Mouse (Mus musculus): Measurements from ENCODE around the gene Zfp775. TPM values are rescaled to one million over a fixed set of nuclear protein-coding genes. Genes with fewer than 3 reads are reported as not detected.

Zfp775 gene
- polyA plus RNA-seq, 1 experiment = 1.8 TPM

DNA sequence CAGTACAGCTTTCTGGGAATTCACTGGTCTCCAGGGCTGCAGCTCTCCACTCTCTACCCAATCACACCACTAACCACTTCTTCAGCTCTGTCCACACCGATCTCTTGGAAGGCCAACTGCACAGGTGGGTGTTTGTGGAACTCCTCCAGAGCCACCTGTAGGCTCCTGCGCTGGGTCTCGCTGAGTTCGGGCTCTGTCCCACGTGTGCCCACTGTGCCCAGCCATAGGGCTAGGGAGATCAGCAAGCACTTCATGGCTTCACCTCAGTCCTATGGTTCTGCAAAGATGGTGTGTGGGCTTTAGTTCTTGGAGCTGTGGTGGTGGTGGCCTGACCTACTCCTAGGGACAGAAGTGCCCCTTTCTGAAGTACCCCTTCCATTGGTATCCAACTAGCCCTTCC is 29.8 kb upstream of the Zfp775 start:
- Histone ChIP-seq H3K36me3 (ENCODE audit: control insufficient read depth, insufficient read depth) (no peaks in the 10 kb centered on the region), H3K27me3 (ENCODE audit: control insufficient read depth, insufficient read depth, insufficient read length) (peaks cover 3% of the 10 kb centered on the region), H3K79me2 (ENCODE audit: control insufficient read depth, insufficient read depth) (no peaks in the 10 kb centered on the region), H3K79me3 (ENCODE audit: low read depth) (no peaks in the 10 kb centered on the region), H3K4me3 (ENCODE audit: insufficient read depth, poor library complexity, severe bottlenecking) (no peak overlapping the region), H3ac (ENCODE audit: control insufficient read depth, insufficient read length, low read depth) (no peak overlapping the region)
- TF ChIP-seq MAX (IDR thresholded peaks at IDR 0.05) (no peak), MYOD1 (IDR thresholded peaks at IDR 0.05; ENCODE audit: control insufficient read depth, insufficient read length, low read depth) (no peak), CEBPB (IDR thresholded peaks at IDR 0.05; ENCODE audit: low read depth) (no peak), USF1 (IDR thresholded peaks at IDR 0.05; ENCODE audit: low read depth) (no peak), MYOG (IDR thresholded peaks at IDR 0.05; ENCODE audit: control insufficient read depth, extremely low read depth, insufficient read length) (no peak), FOSL1 (IDR thresholded peaks at IDR 0.05; ENCODE audit: insufficient read depth, low read length, poor library complexity, severe bottlenecking) (no peak), CTCF (IDR thresholded peaks at IDR 0.05; ENCODE audit: control insufficient read depth, insufficient read depth, insufficient read length) (no peak)

DNA sequence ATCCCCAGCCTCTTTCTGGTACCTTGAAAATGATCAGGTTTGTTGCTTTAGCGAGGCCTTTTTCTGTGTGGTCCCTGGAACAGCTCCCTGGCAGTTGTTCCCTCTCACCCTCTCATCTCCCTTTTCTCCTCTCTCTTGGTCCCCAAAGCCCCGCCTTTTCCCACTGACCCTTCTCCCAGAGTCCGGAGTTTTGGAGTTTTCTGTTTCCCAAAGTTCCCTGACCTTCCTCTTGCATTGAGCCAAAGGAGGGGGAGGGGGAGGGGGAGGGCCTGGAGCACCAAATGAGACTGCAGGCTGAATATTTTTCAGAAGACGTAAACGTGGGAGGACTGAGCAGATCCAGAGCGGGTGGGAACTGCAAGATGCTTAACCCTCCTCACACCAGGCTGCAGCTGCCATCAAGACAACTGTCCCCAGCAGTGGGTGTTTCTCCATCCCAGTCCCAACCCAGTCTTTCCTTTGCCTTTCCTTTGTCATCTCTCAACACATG is 29.2 kb upstream of the Zfp775 start, which contains the start of gene Rarres2:
Gene Rarres2 (minus strand): TSS at position 218 of the 490 bp plus-strand sequence.
- TF ChIP-seq CEBPB (IDR thresholded peaks at IDR 0.05; ENCODE audit: low read depth) (no peak), FOSL1 (IDR thresholded peaks at IDR 0.05; ENCODE audit: insufficient read depth, low read length, poor library complexity, severe bottlenecking) (no peak), MYOD1 (IDR thresholded peaks at IDR 0.05; ENCODE audit: control insufficient read depth, insufficient read length, low read depth) (no peak), MAX (IDR thresholded peaks at IDR 0.05) (no peak), CTCF (IDR thresholded peaks at IDR 0.05; ENCODE audit: control insufficient read depth, insufficient read depth, insufficient read length) (no peak)
- Histone ChIP-seq H3K79me2 (ENCODE audit: control insufficient read depth, insufficient read depth) (no peaks in the 10 kb centered on the region), H3K79me3 (ENCODE audit: low read depth) (no peaks in the 10 kb centered on the region), H3K27me3 (ENCODE audit: control insufficient read depth, insufficient read depth, insufficient read length) (peaks cover 3% of the 10 kb centered on the region), H3ac (ENCODE audit: control insufficient read depth, insufficient read length, low read depth) (no peak within 1 kb of the TSS), H3K36me3 (ENCODE audit: control insufficient read depth, insufficient read depth) (no peaks in the 10 kb centered on the region), H3K4me3 (ENCODE audit: insufficient read depth, poor library complexity, severe bottlenecking) (no peak within 1 kb of the TSS)

DNA sequence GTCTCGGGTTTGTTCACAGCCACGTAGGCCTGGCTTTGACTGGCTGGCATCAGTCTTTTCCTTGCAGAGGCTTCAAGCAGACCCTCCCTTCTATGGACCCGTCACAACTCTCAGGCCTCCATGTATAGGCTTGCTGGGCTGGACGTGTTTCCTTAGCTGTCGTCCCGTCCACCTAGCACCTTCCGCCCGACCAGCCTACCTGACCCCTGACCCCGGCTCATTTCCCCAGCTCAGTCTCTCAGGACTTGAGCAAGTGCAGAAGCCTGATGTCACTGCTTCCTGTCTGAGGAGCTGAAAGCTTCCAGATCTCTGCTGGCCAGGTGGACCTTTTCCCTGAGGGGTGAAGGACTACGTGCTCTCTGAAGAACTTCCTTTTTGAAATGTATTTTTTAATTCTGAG is 28.6 kb upstream of the Zfp775 start:
- TF ChIP-seq MYOD1 (IDR thresholded peaks at IDR 0.05; ENCODE audit: control insufficient read depth, insufficient read length, low read depth) (no peak), USF1 (IDR thresholded peaks at IDR 0.05; ENCODE audit: low read depth) (no peak), FOSL1 (IDR thresholded peaks at IDR 0.05; ENCODE audit: insufficient read depth, low read length, poor library complexity, severe bottlenecking) (no peak), MYOG (IDR thresholded peaks at IDR 0.05; ENCODE audit: control insufficient read depth, extremely low read depth, insufficient read length) (no peak), MAX (IDR thresholded peaks at IDR 0.05) (no peak)
- H3K79me3 ChIP-seq (ENCODE audit: low read depth) = no peaks in the 10 kb centered on the region
- H3K4me3 ChIP-seq (ENCODE audit: insufficient read depth, poor library complexity, severe bottlenecking) = no peak overlapping the region
- peaks cover 3% of the 10 kb centered on the region for H3K27me3 ChIP-seq (ENCODE audit: control insufficient read depth, insufficient read depth, insufficient read length)
- no peaks in the 10 kb centered on the region for H3K36me3 ChIP-seq (ENCODE audit: control insufficient read depth, insufficient read depth)
- H3ac ChIP-seq (ENCODE audit: control insufficient read depth, insufficient read length, low read depth) = no peak overlapping the region
- H3K79me2 ChIP-seq (ENCODE audit: control insufficient read depth, insufficient read depth) = no peaks in the 10 kb centered on the region

DNA sequence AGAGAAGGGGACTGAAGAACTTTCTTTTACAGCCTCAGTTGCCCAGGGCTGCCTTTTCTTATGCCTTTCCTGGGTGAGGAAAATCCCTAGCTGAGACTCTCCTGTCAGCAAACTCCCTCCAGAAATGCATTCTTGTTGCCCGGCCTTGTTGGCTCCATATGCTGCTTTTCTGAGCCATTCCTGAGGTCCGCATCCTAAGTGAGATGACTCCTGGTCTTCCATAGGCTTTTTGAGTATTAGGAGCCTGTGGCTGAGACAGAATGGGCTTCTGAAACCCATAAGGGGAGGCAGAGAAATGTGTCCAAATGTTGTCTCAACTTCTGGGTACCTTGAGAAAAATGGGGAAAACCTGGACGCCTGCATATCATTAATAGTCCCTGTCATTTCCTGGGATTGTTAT is 27.9 kb upstream of the Zfp775 start:
- Histone ChIP-seq H3K79me2 (ENCODE audit: control insufficient read depth, insufficient read depth) (no peaks in the 10 kb centered on the region), H3K36me3 (ENCODE audit: control insufficient read depth, insufficient read depth) (no peaks in the 10 kb centered on the region), H3ac (ENCODE audit: control insufficient read depth, insufficient read length, low read depth) (no peak overlapping the region), H3K79me3 (ENCODE audit: low read depth) (no peaks in the 10 kb centered on the region), H3K27me3 (ENCODE audit: control insufficient read depth, insufficient read depth, insufficient read length) (peaks cover 3% of the 10 kb centered on the region), H3K4me3 (ENCODE audit: insufficient read depth, poor library complexity, severe bottlenecking) (no peak overlapping the region)
- no peak for TF ChIP-seq MAX (IDR thresholded peaks at IDR 0.05)
- TF ChIP-seq CEBPB (IDR thresholded peaks at IDR 0.05; ENCODE audit: low read depth) = no peak
- no peak for TF ChIP-seq FOSL1 (IDR thresholded peaks at IDR 0.05; ENCODE audit: insufficient read depth, low read length, poor library complexity, severe bottlenecking)
- no peak for TF ChIP-seq MYOD1 (IDR thresholded peaks at IDR 0.05; ENCODE audit: control insufficient read depth, insufficient read length, low read depth)
- TF ChIP-seq MYOG (IDR thresholded peaks at IDR 0.05; ENCODE audit: control insufficient read depth, extremely low read depth, insufficient read length) = no peak
- no peak for TF ChIP-seq USF1 (IDR thresholded peaks at IDR 0.05; ENCODE audit: low read depth)
- no peak for TF ChIP-seq CTCF (IDR thresholded peaks at IDR 0.05; ENCODE audit: control insufficient read depth, insufficient read depth, insufficient read length)

DNA sequence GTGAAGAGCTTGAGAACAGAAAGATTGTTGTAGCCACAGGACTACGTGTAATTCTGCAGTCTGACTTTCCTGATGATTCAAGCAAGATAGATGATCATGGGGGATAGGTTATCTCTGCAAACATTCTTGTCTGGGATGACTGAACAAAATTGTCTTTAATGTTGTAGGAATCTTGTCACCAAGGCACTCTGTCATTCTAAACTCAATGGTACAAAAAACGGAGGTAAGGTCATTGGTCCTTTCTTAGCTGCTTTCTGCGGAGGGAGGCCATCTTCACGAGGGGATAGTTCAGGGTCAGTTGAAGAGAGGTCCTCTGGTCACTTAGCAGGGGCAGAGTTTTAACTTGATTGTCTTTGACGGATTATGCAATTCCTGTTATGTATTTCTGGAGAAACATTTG is 23.1 kb upstream of the Zfp775 start:
- Histone ChIP-seq H3ac (ENCODE audit: control insufficient read depth, insufficient read length, low read depth) (no peak overlapping the region), H3K4me3 (ENCODE audit: insufficient read depth, poor library complexity, severe bottlenecking) (no peak overlapping the region), H3K36me3 (ENCODE audit: control insufficient read depth, insufficient read depth) (no peaks in the 10 kb centered on the region), H3K79me3 (ENCODE audit: low read depth) (no peaks in the 10 kb centered on the region), H3K79me2 (ENCODE audit: control insufficient read depth, insufficient read depth) (no peaks in the 10 kb centered on the region), H3K27me3 (ENCODE audit: control insufficient read depth, insufficient read depth, insufficient read length) (no peaks in the 10 kb centered on the region)
- TF ChIP-seq FOSL1 (IDR thresholded peaks at IDR 0.05; ENCODE audit: insufficient read depth, low read length, poor library complexity, severe bottlenecking) = no peak
- no peak for TF ChIP-seq MAX (IDR thresholded peaks at IDR 0.05)
- TF ChIP-seq CTCF (IDR thresholded peaks at IDR 0.05; ENCODE audit: control insufficient read depth, insufficient read depth, insufficient read length) = no peak
- TF ChIP-seq MYOG (IDR thresholded peaks at IDR 0.05; ENCODE audit: control insufficient read depth, extremely low read depth, insufficient read length) = no peak
- no peak for TF ChIP-seq CEBPB (IDR thresholded peaks at IDR 0.05; ENCODE audit: low read depth)
- TF ChIP-seq MYOD1 (IDR thresholded peaks at IDR 0.05; ENCODE audit: control insufficient read depth, insufficient read length, low read depth) = no peak
- no peak for TF ChIP-seq USF1 (IDR thresholded peaks at IDR 0.05; ENCODE audit: low read depth)

DNA sequence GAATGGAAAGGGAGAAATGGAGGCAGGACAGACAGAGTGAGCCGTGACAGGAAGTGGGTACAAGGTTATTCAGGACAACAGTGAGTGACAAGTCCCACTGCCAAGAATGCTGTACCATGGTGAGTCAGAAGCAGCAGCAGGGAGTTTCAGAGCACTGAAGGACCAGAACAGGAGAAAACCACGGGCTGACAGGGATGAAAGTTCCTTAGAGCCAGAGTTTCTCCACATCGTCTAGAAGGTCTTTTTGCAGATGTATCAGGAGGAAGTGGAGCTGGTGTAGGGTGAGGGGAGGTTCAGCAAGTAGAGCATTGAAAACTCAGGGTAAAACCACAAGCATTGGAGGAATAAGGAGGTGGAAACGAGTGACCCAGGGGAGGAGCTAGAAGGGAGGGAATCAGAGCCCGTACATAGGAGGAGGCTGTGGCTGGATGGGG is 22.6 kb upstream of the Zfp775 start:
- Histone ChIP-seq H3K79me3 (ENCODE audit: low read depth) (no peaks in the 10 kb centered on the region), H3K79me2 (ENCODE audit: control insufficient read depth, insufficient read depth) (no peaks in the 10 kb centered on the region), H3K36me3 (ENCODE audit: control insufficient read depth, insufficient read depth) (no peaks in the 10 kb centered on the region), H3K4me3 (ENCODE audit: insufficient read depth, poor library complexity, severe bottlenecking) (no peak overlapping the region), H3ac (ENCODE audit: control insufficient read depth, insufficient read length, low read depth) (peak overlapping the region; percentile 6), H3K27me3 (ENCODE audit: control insufficient read depth, insufficient read depth, insufficient read length) (no peaks in the 10 kb centered on the region)
- TF ChIP-seq CEBPB (IDR thresholded peaks at IDR 0.05; ENCODE audit: low read depth) (no peak), FOSL1 (IDR thresholded peaks at IDR 0.05; ENCODE audit: insufficient read depth, low read length, poor library complexity, severe bottlenecking) (no peak), MYOG (IDR thresholded peaks at IDR 0.05; ENCODE audit: control insufficient read depth, extremely low read depth, insufficient read length) (no peak), CTCF (IDR thresholded peaks at IDR 0.05; ENCODE audit: control insufficient read depth, insufficient read depth, insufficient read length) (no peak), MAX (IDR thresholded peaks at IDR 0.05) (no peak), USF1 (IDR thresholded peaks at IDR 0.05; ENCODE audit: low read depth) (no peak), MYOD1 (IDR thresholded peaks at IDR 0.05; ENCODE audit: control insufficient read depth, insufficient read length, low read depth) (no peak)

Data from C2C12 (cell line).